Mouse (Mus musculus): ENCODE results near the gene Eme1.

The Eme1 gene

GRCm38 (mm10) chr11:94644461-94645219 lies 9.1 kb downstream of the Eme1 start:
- no peak for DNase-seq

- DNase-seq, result no peak
Measured at GRCm38 (mm10) chr11:94634431-94634830, 19.3 kb downstream of the Eme1 start.

- DNase-seq, result no peak
Measured at GRCm38 (mm10) chr11:94632988-94633387, 20.8 kb downstream of the Eme1 start.

GRCm38 (mm10) chr11:94631969-94632368 lies 21.8 kb downstream of the Eme1 start:
- DNase-seq, result no peak

GRCm38 (mm10) chr11:94630199-94631011 lies 23.4 kb downstream of the Eme1 start:
- DNase-seq, result peak; percentile 51

- DNase-seq, result no peak
Measured at GRCm38 (mm10) chr11:94629884-94630198, 23.9 kb downstream of the Eme1 start.

- DNase-seq, result peak; percentile 97
Measured at GRCm38 (mm10) chr11:94629199-94629883, 24.4 kb downstream of the Eme1 start, which contains the start of gene Lrrc59. Gene Lrrc59 (plus strand): TSS chr11:94629767.

- DNase-seq, result no peak
Measured at GRCm38 (mm10) chr11:94622162-94622561, 31.6 kb downstream of the Eme1 start.

GRCm38 (mm10) chr11:94621458-94621852 lies 32.3 kb downstream of the Eme1 start:
- DNase-seq, result no peak

GRCm38 (mm10) chr11:94620766-94621457 lies 32.9 kb downstream of the Eme1 start:
- no peak for DNase-seq

- no peak for DNase-seq
Measured at GRCm38 (mm10) chr11:94617646-94618045, 36.1 kb downstream of the Eme1 start.

GRCm38 (mm10) chr11:94615494-94615893 lies 38.3 kb downstream of the Eme1 start:
- no peak for DNase-seq

GRCm38 (mm10) chr11:94614603-94615002 lies 39.2 kb downstream of the Eme1 start:
- no peak for DNase-seq

GRCm38 (mm10) chr11:94610744-94611740 lies 42.7 kb downstream of the Eme1 start:
- DNase-seq, result no peak

GRCm38 (mm10) chr11:94602356-94602955 lies 51.3 kb downstream of the Eme1 start:
- DNase-seq, result no peak

- DNase-seq, result peak; percentile 92
Measured at GRCm38 (mm10) chr11:94601321-94602281, 52.2 kb downstream of the Eme1 start, which contains the start of gene Acsf2. Gene Acsf2 (minus strand): TSS chr11:94601871.

- no peak for DNase-seq
Measured at GRCm38 (mm10) chr11:94600447-94600846, 53.3 kb downstream of the Eme1 start.

GRCm38 (mm10) chr11:94598437-94599120 lies 55.2 kb downstream of the Eme1 start:
- peak; percentile 13 for DNase-seq

GRCm38 (mm10) chr11:94597319-94597718 lies 56.4 kb downstream of the Eme1 start:
- peak; percentile 24 for DNase-seq
